Mouse (Mus musculus) liver, embryonic 13.5 days (tissue): ENCODE data around the gene Unc5a. TPM values are rescaled to one million over a fixed set of nuclear protein-coding genes. Genes with fewer than 3 reads are reported as not detected.

Experiments used
- ATAC-seq: fragments of 200-750 bp; cut with Nextera tagmentation; 2 replicates; pipeline ENCODE4 v1.8.0; 2017; ENCODE audit warnings: low read depth, mild to moderate bottlenecking, moderate number of reproducible peaks, moderate library complexity
- DNase-seq: peaks from one replicate; pipeline ENCODE4 v3.0.0; 2022
- H3K27ac ChIP-seq: fragments of 300-500 bp; sonication (generic); 2 replicates; pipeline ENCODE4 v1.5.1; 2015; ENCODE audit warnings: moderate library complexity, mild to moderate bottlenecking, inconsistent platforms
- H3K27me3 ChIP-seq: fragments of 300-500 bp; sonication (generic); 2 replicates; pipeline ENCODE4 v1.6.1; 2015; ENCODE audit warnings: mild to moderate bottlenecking, inconsistent platforms
- H3K36me3 ChIP-seq: fragments of 300-500 bp; sonication (generic); 2 replicates; pipeline ENCODE4 v1.6.1; 2015; ENCODE audit warnings: mild to moderate bottlenecking, inconsistent platforms
- H3K4me1 ChIP-seq: fragments of 300-500 bp; sonication (generic); replicated peaks from 2 replicates; pipeline ENCODE4 v1.6.1; 2015; ENCODE audit warnings: inconsistent platforms
- H3K4me2 ChIP-seq: fragments of 300-500 bp; sonication (generic); 2 replicates; pipeline ENCODE4 v1.6.1; 2015; ENCODE audit warnings: inconsistent platforms, mild to moderate bottlenecking, moderate library complexity
- H3K4me3 ChIP-seq: fragments of 300-500 bp; sonication (generic); replicated peaks from 2 replicates; pipeline ENCODE4 v1.5.1; 2015; ENCODE audit warnings: mild to moderate bottlenecking, inconsistent platforms
- H3K9ac ChIP-seq: fragments of 300-500 bp; sonication (generic); 2 replicates; pipeline ENCODE4 v1.6.1; 2015; ENCODE audit warnings: mild to moderate bottlenecking, inconsistent platforms
- H3K9me3 ChIP-seq: fragments of 300-500 bp; sonication (generic); replicated peaks from 2 replicates; pipeline ENCODE4 v1.6.1; 2016; ENCODE audit warnings: inconsistent platforms
- WGBS: fragments of 180-500 bp; shearing (Covaris S2); methylation state at CpG from one replicate; pipeline ENCODE4 v1.1.7; 2015; ENCODE audit not compliant: insufficient replicate concordance; 5-methylcytosine and 5-hydroxymethylcytosine counted together
- polyA plus RNA-seq: library from polyadenylated mRNA; unstranded; fragments of >200 nt; fragmentation: Nextera tagmentation; extraction: Ambion mirVana; gene quantifications from 2 replicates; pipeline ENCODE4 v1.2.1, GENCODE M21; 2015

Unc5a gene
- polyA plus RNA-seq, 1 experiment from 2014 or later, result 0.55 TPM

DNA sequence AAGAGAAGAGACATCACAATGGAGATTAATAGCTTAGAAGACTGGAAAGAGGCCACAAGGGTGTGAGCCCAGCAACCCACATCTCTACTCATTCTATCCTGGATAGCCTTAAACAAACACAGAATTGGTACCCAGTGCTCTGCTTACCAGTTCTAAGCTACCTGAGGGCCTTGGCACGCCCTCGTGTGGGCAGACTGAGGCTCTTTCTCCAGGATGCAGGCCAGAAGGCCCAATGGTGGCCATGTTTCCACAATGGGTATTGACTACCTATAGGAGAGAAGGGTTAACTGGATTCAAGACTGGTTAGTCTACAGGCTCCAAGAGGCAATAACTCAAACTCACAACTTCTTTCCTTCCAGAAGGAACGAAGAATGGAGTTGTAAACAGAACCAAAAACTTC lies 70.0 kb downstream of the Unc5a start:
- DNase-seq, result no peak

GRCm38 (mm10) chr13:55020051-55020450 lies 70.8 kb downstream of the Unc5a start:
- ATAC-seq, result no peak
- H3K27ac ChIP-seq, result no peak overlapping the region

More for the DNA sequence above, 70.0 kb downstream of the Unc5a start:
- no peak overlapping the region for H3K4me3 ChIP-seq
- H3K4me2 ChIP-seq, result no peak overlapping the region
- no peaks in the 10 kb centered on the region for H3K36me3 ChIP-seq
- 36% methylated on average over 3 of the region's 3 CpGs for WGBS
- H3K27ac ChIP-seq, result no peak overlapping the region
- ATAC-seq, result no peak
- H3K9me3 ChIP-seq, result no peaks in the 10 kb centered on the region
- no peak overlapping the region for H3K9ac ChIP-seq
- H3K27me3 ChIP-seq, result no peaks in the 10 kb centered on the region
- H3K4me1 ChIP-seq, result 0 out of 2 replicates have a peak, but pooled peaks cover 3% of the 10 kb centered on the region

DNA sequence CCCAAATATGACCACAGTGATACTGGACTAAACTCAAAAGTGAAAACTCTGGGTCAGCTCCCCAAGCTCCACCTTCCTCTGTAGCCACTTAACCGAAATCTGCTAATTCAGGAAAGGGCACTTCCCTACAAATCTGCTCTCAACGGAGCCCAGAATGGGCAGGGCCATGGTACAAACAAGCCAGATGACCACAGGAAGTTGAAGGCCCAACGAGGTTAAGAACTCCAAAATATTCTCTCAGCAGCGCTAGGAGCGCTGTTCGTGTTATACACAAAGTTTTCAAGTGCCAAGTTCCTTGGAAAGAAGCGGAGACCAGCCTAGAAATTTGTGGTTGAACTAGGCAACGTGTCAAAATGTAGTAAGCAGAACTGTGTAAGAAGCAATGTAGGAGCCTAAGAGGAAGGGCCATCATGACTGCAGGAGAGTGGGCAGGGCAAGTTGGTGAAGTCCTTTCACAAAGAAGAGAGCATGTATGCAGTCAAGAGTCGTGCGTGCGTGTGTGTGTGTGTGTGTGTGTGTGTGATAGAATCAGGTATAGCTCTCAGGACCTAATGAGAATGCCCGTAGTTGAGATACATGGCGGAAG lies 72.1 kb downstream of the Unc5a start, which contains the start of gene Hk3:
Gene Hk3, minus strand, starts transcription at position 192 of the 586 bp plus-strand sequence.
- no peak for DNase-seq
- peak within 1 kb of the TSS; percentile 6; the same call in 1 of the 2 replicates for H3K27ac ChIP-seq

More at GRCm38 (mm10) chr13:55020051-55020450, 70.8 kb downstream of the Unc5a start:
- Histone ChIP-seq H3K4me3 (no peak overlapping the region), H3K4me2 (no peak overlapping the region), H3K9ac (no peak overlapping the region), H3K36me3 (no peaks in the 10 kb centered on the region), H3K9me3 (no peaks in the 10 kb centered on the region), H3K27me3 (no peaks in the 10 kb centered on the region), H3K4me1 (0 out of 2 replicates have a peak, but pooled peaks cover 3% of the 10 kb centered on the region)
- no peak for DNase-seq
- WGBS, result 69% methylated on average over 4 of the region's 4 CpGs

DNA sequence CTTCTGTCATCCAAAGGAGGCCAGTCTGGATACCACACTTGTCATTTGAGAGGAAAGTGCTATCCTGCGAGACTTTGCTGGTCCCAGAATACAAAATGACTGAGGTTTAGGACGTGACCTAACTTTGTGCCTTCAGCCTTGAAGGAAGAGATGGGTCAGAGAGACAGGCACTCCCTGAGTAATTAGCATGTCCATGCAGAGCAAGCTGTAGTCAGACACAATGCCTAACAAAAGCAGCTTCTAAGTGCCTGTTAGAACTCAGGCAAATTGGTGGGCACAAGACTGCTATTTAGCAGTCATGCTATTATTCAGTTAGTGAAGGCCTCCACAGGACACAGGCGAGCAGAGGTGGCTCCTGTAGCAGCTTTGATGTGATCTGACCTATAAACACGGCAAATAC lies 73.0 kb downstream of the Unc5a start:
- H3K4me2 ChIP-seq, result no peak overlapping the region
- H3K27me3 ChIP-seq, result no peaks in the 10 kb centered on the region
- 0 out of 2 replicates have a peak, but pooled peaks cover 3% of the 10 kb centered on the region for H3K4me1 ChIP-seq
- H3K9ac ChIP-seq, result no peak overlapping the region
- 0 out of 2 replicates have a peak, but pooled peaks cover 4% of the 10 kb centered on the region for H3K36me3 ChIP-seq
- WGBS, result 67% methylated on average over 4 of the region's 4 CpGs
- DNase-seq (no peak), ATAC-seq (no peak)
- no peaks in the 10 kb centered on the region for H3K9me3 ChIP-seq
- no peak overlapping the region for H3K27ac ChIP-seq
- H3K4me3 ChIP-seq, result no peak overlapping the region

More for the DNA sequence above, 72.1 kb downstream of the Unc5a start, which contains the start of gene Hk3:
- Histone ChIP-seq H3K4me2 (no peak within 1 kb of the TSS), H3K36me3 (0 out of 2 replicates have a peak, but pooled peaks cover 4% of the 10 kb centered on the region), H3K27me3 (no peaks in the 10 kb centered on the region), H3K4me3 (no peak within 1 kb of the TSS), H3K4me1 (0 out of 2 replicates have a peak, but pooled peaks cover 3% of the 10 kb centered on the region), H3K9ac (no peak within 1 kb of the TSS), H3K9me3 (no peaks in the 10 kb centered on the region)
- WGBS, result 62% methylated on average over 13 of the region's 13 CpGs
- no peak for ATAC-seq

- H3K4me1 ChIP-seq, result 0 out of 2 replicates have a peak, but pooled peaks cover 3% of the 10 kb centered on the region
- DNase-seq (no peak), ATAC-seq (no peak)
- WGBS, result 61% methylated on average over 9 of the region's 9 CpGs
- no peak overlapping the region for H3K9ac ChIP-seq
- H3K27ac ChIP-seq, result no peak overlapping the region
- H3K4me3 ChIP-seq, result no peak overlapping the region
- H3K27me3 ChIP-seq, result no peaks in the 10 kb centered on the region
- H3K9me3 ChIP-seq, result no peaks in the 10 kb centered on the region
- H3K4me2 ChIP-seq, result no peak overlapping the region
- H3K36me3 ChIP-seq, result peaks cover 6% of the 10 kb centered on the region
Observed at GRCm38 (mm10) chr13:55022715-55023114, 73.5 kb downstream of the Unc5a start.

GRCm38 (mm10) chr13:55024215-55024614 lies 75.0 kb downstream of the Unc5a start:
- no peak overlapping the region for H3K4me2 ChIP-seq
- H3K4me3 ChIP-seq, result no peak overlapping the region
- DNase-seq, result no peak
- H3K9me3 ChIP-seq, result no peaks in the 10 kb centered on the region
- 0 out of 2 replicates have a peak, but pooled peaks cover 3% of the 10 kb centered on the region for H3K4me1 ChIP-seq
- no peaks in the 10 kb centered on the region for H3K27me3 ChIP-seq
- no peak for ATAC-seq
- H3K27ac ChIP-seq, result no peak overlapping the region
- peaks cover 20% of the 10 kb centered on the region for H3K36me3 ChIP-seq
- no peak overlapping the region for H3K9ac ChIP-seq
- 54% methylated on average over 2 of the region's 2 CpGs for WGBS

DNA sequence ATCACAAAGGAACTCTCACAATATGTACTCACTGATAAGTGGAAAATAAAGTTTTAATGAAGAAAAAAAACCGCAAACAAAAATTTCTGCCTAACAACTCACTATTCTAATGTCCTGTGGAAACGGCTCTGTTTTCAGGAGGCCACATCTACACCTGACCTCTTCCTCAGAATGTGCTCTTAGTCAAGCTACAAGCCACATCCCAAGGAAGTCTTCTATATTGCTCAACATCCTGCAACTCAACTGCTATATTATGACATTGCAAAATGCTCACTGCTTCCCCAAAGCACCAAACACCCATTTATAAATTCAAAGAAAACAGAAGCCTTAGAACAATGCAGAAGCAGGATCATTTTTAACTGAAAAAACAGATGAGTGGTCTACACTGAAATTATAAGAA lies 90.8 kb downstream of the Unc5a start:
- no peak overlapping the region for H3K27ac ChIP-seq
- no peak overlapping the region for H3K9ac ChIP-seq
- peaks cover 13% of the 10 kb centered on the region for H3K36me3 ChIP-seq
- no peaks in the 10 kb centered on the region for H3K27me3 ChIP-seq
- no peak overlapping the region for H3K4me2 ChIP-seq
- H3K9me3 ChIP-seq, result no peaks in the 10 kb centered on the region
- ATAC-seq, result no peak
- no peaks in the 10 kb centered on the region for H3K4me1 ChIP-seq
- DNase-seq, result no peak
- H3K4me3 ChIP-seq, result no peak overlapping the region
- 68% methylated on average over 2 of the region's 2 CpGs for WGBS

DNA sequence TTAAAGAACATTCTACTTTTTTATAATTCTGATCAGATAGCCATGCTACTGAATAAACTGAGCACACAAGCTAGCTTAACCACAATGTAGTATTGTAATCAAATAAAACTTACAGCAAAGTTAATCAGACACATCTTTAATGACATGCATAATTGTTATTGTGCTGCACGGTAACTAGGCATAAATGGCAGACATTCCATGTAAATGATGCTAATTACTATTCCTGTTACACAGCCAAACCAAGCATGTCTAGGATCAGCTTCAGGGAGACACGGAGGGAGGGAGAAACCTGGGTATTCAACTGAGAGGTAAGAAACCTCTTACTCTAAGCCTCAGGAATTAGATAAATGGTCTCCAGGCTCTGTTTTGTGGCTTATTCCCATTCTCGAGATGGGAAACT lies 98.5 kb downstream of the Unc5a start:
- WGBS, result 77% methylated on average over 3 of the region's 3 CpGs
- H3K27ac ChIP-seq, result no peak overlapping the region
- no peaks in the 10 kb centered on the region for H3K27me3 ChIP-seq
- no peaks in the 10 kb centered on the region for H3K4me1 ChIP-seq
- H3K9ac ChIP-seq, result no peak overlapping the region
- ATAC-seq (no peak), DNase-seq (no peak)
- no peaks in the 10 kb centered on the region for H3K9me3 ChIP-seq
- H3K36me3 ChIP-seq, result peaks cover 25% of the 10 kb centered on the region
- H3K4me2 ChIP-seq, result no peak overlapping the region
- H3K4me3 ChIP-seq, result no peak overlapping the region

Other genes starting within 250 kb of the Unc5a start
- 7.8 and 10.5 TPM in 2 replicates for gene Cdhr2, start 247.9 kb upstream of the Unc5a start, polyA plus RNA-seq
- 0.02 and 0.05 TPM in 2 replicates for gene Gprin1, start 199.5 kb upstream of the Unc5a start, polyA plus RNA-seq
- not detected in 2 replicates for gene Sncb, start 182.8 kb upstream of the Unc5a start, polyA plus RNA-seq
- not detected in 2 replicates for gene Eif4e1b, start 165.4 kb upstream of the Unc5a start, polyA plus RNA-seq
- gene Tspan17, start 160.0 kb upstream of the Unc5a start, polyA plus RNA-seq, result 1.5 and 2.0 TPM in 2 replicates
- gene Hk3, start 72.0 kb downstream of the Unc5a start, polyA plus RNA-seq, result 3.4 and 3.7 TPM in 2 replicates
- gene Uimc1, start 150.9 kb downstream of the Unc5a start, polyA plus RNA-seq, result 16.2 and 18.6 TPM in 2 replicates
- 7.5 and 9.2 TPM in 2 replicates for gene Zfp346, start 155.9 kb downstream of the Unc5a start, polyA plus RNA-seq
- gene Gm17617, start 184.1 kb downstream of the Unc5a start, polyA plus RNA-seq, result not detected in 2 replicates
- 4.2 and 5.4 TPM in 2 replicates for gene Fgfr4, start 203.2 kb downstream of the Unc5a start, polyA plus RNA-seq